Mouse (Mus musculus) neural tube, embryonic 14.5 days (tissue): ENCODE data around the gene C130073F10Rik. TPM values are rescaled to one million over a fixed set of nuclear protein-coding genes. Genes with fewer than 3 reads are reported as not detected.
"Not testable (repeated sequence)": the region's sequence is repeated elsewhere in the genome, so short reads cannot be mapped to it uniquely, and the experiment has no call there.

Experiments
- ATAC-seq: fragments of 200-750 bp; cut with Nextera tagmentation; 2 replicates; pipeline ENCODE4 v1.8.0; 2017; ENCODE audit warnings: low read depth, mild to moderate bottlenecking, moderate TSS enrichment, moderate library complexity
- H3K27ac ChIP-seq: fragments of 300-500 bp; sonication (generic); 2 replicates; pipeline ENCODE4 v1.5.1; 2014; ENCODE audit warnings: low read depth, mild to moderate bottlenecking, control low read depth, low read length, moderate library complexity, mixed read lengths
- H3K27me3 ChIP-seq: fragments of 300-500 bp; sonication (generic); 2 replicates; pipeline ENCODE4 v1.6.1; 2014; ENCODE audit warnings: low read length; ENCODE audit not compliant: control insufficient read depth, insufficient read depth
- H3K36me3 ChIP-seq: fragments of 300-500 bp; sonication (generic); 2 replicates; pipeline ENCODE4 v1.6.1; 2014; ENCODE audit warnings: low read length, mixed read lengths; ENCODE audit not compliant: control insufficient read depth, insufficient read depth
- H3K4me1 ChIP-seq: fragments of 300-500 bp; sonication (generic); 2 replicates; pipeline ENCODE4 v1.6.1; 2014; ENCODE audit warnings: low read length; ENCODE audit not compliant: control insufficient read depth, insufficient read depth
- H3K4me2 ChIP-seq: fragments of 300-500 bp; sonication (generic); 2 replicates; pipeline ENCODE4 v1.6.1; 2014; ENCODE audit warnings: mild to moderate bottlenecking, low read depth, low read length, control low read depth
- H3K4me3 ChIP-seq: fragments of 300-500 bp; sonication (generic); 2 replicates; pipeline ENCODE4 v1.5.1; 2014; ENCODE audit warnings: low read depth, low read length, control low read depth, mixed read lengths
- H3K9ac ChIP-seq: fragments of 300-500 bp; sonication (generic); replicated peaks from 2 replicates; pipeline ENCODE4 v1.6.1; 2014; ENCODE audit warnings: low read depth, mild to moderate bottlenecking, control low read depth, low read length, mixed read lengths
- H3K9me3 ChIP-seq: fragments of 300-500 bp; sonication (generic); 2 replicates; pipeline ENCODE4 v1.6.1; 2016; ENCODE audit warnings: low read length; ENCODE audit not compliant: control insufficient read depth
- WGBS: fragments of 180-500 bp; shearing (Covaris S2); extraction: QIAGEN DNeasy Blood & Tissue Kit; methylation state at CpG from one replicate; pipeline ENCODE4 v1.1.7; 2014; 5-methylcytosine and 5-hydroxymethylcytosine counted together
- polyA plus RNA-seq: library from polyadenylated mRNA; unstranded; fragments of >200 nt; fragmentation: Nextera tagmentation; extraction: Ambion mirVana; gene quantifications from 2 replicates; pipeline ENCODE4 v1.2.1, GENCODE M21; 2014

C130073F10Rik gene
- polyA plus RNA-seq: not detected in 2 replicates

DNA sequence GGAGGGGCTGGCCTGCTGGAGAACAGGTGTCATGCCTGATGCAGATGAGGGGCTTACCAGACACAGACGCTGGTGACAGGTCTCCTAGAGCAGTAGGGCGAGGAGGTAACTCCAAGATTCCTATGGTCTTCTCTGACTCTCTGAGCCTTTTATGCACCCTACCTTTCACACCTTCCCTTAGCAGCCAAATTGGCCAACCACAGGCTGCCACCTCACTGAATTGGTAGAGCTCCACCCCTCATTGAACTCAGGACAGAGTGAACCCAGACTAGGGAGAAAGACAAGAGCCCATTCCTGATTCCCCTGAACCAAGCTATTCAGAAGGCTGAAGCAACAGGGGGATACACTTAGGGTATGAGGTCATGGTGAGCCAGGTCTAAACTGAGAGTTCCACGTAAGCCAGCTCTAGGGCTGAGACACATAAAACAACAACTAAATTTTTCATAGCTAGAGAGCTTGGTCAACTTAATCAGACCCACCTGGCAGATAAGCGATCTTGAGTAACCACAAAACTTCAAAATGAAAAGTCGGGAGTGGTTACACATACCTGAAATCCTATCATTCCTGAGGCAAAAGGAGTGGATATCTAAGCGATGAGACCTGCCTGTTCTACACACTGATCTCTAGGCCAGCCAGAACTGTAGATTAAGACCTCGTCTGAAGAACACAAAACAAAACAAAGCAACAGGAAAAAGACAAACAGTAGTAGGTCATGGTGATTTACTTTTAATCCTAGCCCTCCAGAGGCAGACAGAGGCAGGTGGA, at the start of gene C130073F10Rik:
TSS of gene C130073F10Rik (minus strand) at position 134 of the 765 bp plus-strand sequence.
- ATAC-seq: no peak
- Histone ChIP-seq H3K9me3 (no peaks in the 10 kb centered on the region), H3K4me1 (no peaks in the 10 kb centered on the region), H3K9ac (no peak within 1 kb of the TSS), H3K27me3 (no peaks in the 10 kb centered on the region), H3K4me3 (no peak within 1 kb of the TSS), H3K27ac (no peak within 1 kb of the TSS), H3K4me2 (no peak within 1 kb of the TSS), H3K36me3 (no peaks in the 10 kb centered on the region)
- 89% methylated on average over 7 of the region's 7 CpGs for whole genome bisulfite sequencing

DNA sequence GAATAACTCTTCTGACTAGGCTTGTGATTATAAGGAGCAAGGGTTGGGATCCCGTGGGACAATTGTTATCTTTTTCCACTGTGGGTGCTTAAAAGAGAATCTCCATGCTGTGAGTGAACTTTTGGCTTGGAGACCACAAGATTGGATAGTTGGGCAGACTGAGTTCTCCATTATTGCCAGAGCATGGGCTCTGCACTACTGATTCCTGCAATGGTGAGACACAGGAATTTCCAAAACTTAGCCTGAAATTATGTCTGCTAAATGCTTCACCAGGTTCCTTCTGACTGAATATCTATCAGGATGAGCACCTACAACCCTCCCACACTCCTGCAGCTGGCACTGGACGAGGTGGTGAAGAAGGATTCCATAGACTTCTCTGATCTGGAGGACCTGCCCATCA, 46.5 kb upstream of the C130073F10Rik start, which contains the start of gene Gm12794:
TSS of gene Gm12794 (plus strand) at position 301 of the 400 bp plus-strand sequence.
- H3K27ac ChIP-seq, H3K9me3 ChIP-seq, H3K27me3 ChIP-seq, H3K4me1 ChIP-seq, H3K9ac ChIP-seq, H3K4me3 ChIP-seq, H3K36me3 ChIP-seq, ATAC-seq, H3K4me2 ChIP-seq: not testable (repeated sequence)
- 88% methylated on average over 1 of the region's 2 CpGs for WGBS

DNA sequence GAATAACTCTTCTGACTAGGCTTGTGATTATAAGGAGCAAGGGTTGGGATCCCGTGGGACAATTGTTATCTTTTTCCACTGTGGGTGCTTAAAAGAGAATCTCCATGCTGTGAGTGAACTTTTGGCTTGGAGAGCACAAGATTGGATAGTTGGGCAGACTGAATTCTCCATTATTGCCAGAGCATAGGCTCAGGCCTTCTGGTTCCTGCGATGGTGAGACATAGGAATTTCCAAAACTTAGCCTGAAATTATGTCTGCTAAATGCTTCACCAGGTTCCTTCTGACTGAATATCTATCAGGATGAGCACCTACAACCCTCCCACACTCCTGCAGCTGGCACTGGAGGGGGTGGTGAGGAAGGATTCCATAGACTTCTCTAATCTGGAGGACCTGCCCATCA, 15.2 kb upstream of the C130073F10Rik start, which contains the start of gene Gm12800:
TSS of gene Gm12800 (plus strand) at position 301 of the 400 bp plus-strand sequence.
- H3K9ac ChIP-seq, H3K27ac ChIP-seq, H3K27me3 ChIP-seq, H3K4me2 ChIP-seq, H3K4me1 ChIP-seq, H3K36me3 ChIP-seq, H3K9me3 ChIP-seq, ATAC-seq, H3K4me3 ChIP-seq: not testable (repeated sequence)
- 95% methylated on average over 1 of the region's 2 CpGs for WGBS

DNA sequence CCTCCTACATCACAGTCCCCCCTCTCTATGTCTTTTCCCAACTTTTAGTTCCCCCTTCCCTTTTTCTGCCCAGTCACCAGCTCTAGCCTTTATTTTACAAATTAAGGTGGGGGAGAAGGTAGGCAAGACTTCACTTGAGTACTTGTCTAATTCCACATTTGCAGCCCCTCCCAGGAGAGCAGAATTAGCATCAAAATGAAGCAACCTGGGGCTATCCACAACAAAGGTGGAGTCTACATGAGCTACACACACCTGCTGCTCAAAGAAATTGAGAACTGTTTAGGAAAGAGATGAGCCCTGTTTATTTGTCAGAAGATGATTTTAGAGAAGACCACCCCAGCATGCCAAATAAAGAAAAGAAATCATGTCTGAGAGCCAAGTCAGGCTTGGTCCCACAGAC, 4.2 kb downstream of the C130073F10Rik start:
- Histone ChIP-seq H3K27me3 (no peaks in the 10 kb centered on the region), H3K4me2 (no peak overlapping the region), H3K9me3 (no peaks in the 10 kb centered on the region), H3K4me1 (no peaks in the 10 kb centered on the region), H3K27ac (no peak overlapping the region), H3K36me3 (no peaks in the 10 kb centered on the region), H3K9ac (no peak overlapping the region), H3K4me3 (no peak overlapping the region)
- ATAC-seq: no peak

DNA sequence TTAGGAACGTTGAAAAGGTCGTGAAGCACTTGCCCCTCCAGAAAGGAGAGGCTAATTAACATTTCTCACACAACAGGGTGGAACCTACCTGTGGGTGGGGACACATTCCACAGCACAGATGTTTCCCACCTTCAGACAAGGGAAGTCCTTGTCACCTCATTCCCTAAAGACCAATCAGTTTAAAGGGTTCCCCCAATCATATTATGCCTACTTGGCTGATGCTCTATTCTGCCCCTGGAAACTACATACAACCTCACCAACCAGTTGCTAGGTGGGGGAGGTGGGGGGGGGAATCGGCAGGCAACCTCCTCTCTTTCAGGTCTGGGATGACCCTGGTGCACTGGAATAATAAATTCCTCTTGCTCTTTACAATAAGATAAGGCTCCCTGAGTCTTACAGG, 9.9 kb downstream of the C130073F10Rik start:
- no peaks in the 10 kb centered on the region for H3K4me1 ChIP-seq
- ATAC-seq: no peak
- no peak overlapping the region for H3K4me3 ChIP-seq
- no peaks in the 10 kb centered on the region for H3K36me3 ChIP-seq
- no peak overlapping the region for H3K9ac ChIP-seq
- no peak overlapping the region for H3K4me2 ChIP-seq
- H3K27ac ChIP-seq: no peak overlapping the region
- H3K9me3 ChIP-seq: no peaks in the 10 kb centered on the region
- no peaks in the 10 kb centered on the region for H3K27me3 ChIP-seq
- WGBS: 46% methylated on average over 3 of the region's 3 CpGs

DNA sequence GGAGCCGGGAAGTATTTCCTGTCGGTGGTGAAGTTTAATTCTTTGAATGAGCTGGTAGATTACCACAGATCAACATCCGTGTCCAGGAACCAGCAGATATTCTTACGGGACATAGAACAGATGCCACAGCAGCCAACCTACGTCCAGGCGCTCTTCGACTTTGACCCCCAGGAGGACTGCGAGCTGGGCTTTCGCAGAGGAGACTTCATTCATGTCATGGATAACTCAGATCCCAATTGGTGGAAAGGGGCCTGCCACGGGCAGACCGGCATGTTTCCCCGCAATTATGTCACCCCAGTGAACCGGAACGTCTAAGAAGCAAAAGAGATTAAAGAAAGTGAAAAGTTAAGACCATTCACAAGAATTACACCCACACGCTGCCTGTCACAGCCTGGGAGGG, 17.9 kb downstream of the C130073F10Rik start:
- not testable (repeated sequence) for H3K27me3 ChIP-seq, H3K4me2 ChIP-seq, H3K9ac ChIP-seq, H3K9me3 ChIP-seq, H3K36me3 ChIP-seq, H3K27ac ChIP-seq, H3K4me1 ChIP-seq, ATAC-seq, H3K4me3 ChIP-seq
- 94% methylated on average over 15 of the region's 15 CpGs for WGBS

DNA sequence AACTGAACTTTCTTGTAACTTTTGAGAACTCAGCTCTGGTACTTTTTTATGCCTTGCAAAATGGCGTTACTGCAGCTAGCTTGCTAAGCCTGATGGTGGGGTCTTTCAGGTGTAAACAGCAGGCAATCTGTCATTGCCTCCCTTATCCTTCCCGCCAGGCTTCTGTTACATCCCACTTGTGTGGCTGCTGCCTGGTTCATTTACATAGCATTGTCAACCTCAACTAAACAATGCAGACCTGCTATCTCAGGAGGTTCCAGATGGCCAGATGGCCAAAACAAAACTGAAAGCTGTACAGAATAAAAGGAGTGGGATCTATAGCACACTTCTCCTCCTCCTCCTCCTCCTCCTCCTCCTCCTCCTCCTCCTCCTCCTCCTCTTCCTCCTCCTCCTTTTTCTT, 21.6 kb downstream of the C130073F10Rik start:
- not testable (repeated sequence) for H3K9ac ChIP-seq, H3K9me3 ChIP-seq, H3K4me2 ChIP-seq, H3K36me3 ChIP-seq, H3K4me3 ChIP-seq, H3K4me1 ChIP-seq, ATAC-seq, H3K27ac ChIP-seq, H3K27me3 ChIP-seq
- WGBS: 74% methylated on average over 2 of the region's 2 CpGs

DNA sequence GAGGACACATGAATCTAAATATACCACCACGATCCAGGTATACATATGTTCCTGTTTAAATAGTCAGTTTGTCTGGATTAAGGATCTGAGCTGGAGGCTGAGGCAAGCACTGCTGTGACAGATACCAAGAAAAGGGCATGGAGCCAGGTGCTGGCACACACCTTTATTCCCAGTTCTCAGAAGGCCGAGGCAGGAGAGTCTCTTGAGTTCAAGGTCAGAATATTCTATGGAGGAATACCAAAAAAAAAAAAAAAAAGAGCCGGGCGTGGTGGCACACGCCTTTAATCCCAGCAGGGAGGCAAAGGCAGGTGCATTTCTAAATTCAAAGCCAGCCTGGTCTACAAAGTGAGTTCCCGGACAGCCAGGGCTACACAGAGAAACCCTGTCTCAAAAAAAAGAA, 31.3 kb downstream of the C130073F10Rik start:
- Histone ChIP-seq H3K4me3 (no peak overlapping the region), H3K27me3 (no peaks in the 10 kb centered on the region), H3K9me3 (no peaks in the 10 kb centered on the region), H3K36me3 (no peaks in the 10 kb centered on the region), H3K27ac (no peak overlapping the region), H3K4me1 (no peaks in the 10 kb centered on the region), H3K9ac (no peak overlapping the region), H3K4me2 (no peak overlapping the region)
- whole genome bisulfite sequencing: 95% methylated on average over 6 of the region's 6 CpGs
- no peak for ATAC-seq

DNA sequence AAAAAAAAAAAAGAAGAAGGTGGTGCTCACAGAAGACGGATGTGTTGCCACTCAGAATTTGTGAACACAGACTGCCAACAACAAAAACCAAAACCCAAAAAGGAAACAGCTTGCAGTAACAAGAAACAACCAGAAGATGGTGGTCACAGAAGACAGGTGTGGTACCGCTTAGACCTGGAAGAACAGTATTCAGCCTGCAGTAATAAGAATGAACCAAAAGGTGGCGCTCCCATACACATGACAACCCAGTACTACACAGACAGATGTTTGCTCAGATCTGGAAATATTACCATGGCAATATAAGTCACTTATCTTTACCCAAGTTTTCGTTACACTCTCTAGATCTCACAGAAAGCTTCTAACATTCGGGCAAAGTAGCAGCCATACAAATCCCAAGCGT, 32.7 kb downstream of the C130073F10Rik start:
- no peaks in the 10 kb centered on the region for H3K27me3 ChIP-seq
- H3K4me2 ChIP-seq: no peak overlapping the region
- H3K4me1 ChIP-seq: no peaks in the 10 kb centered on the region
- H3K27ac ChIP-seq: no peak overlapping the region
- H3K9me3 ChIP-seq: no peaks in the 10 kb centered on the region
- no peak overlapping the region for H3K9ac ChIP-seq
- WGBS: 47% methylated on average over 6 of the region's 6 CpGs
- no peak for ATAC-seq
- H3K36me3 ChIP-seq: no peaks in the 10 kb centered on the region
- no peak overlapping the region for H3K4me3 ChIP-seq
